Mouse (Mus musculus) stomach, postnatal 0 days (tissue): ENCODE data around the gene Casp6.

ENCODE experiments used
- CTCF ChIP-seq: IDR thresholded peaks from 2 replicates; pipeline ENCODE4 v1.5.1; 2016; ENCODE audit warnings: antibody characterized with exemption, low read depth, mild to moderate bottlenecking, moderate library complexity
- EP300 ChIP-seq: optimal IDR thresholded peaks from 2 replicates; pipeline ENCODE3; 2016; ENCODE audit warnings: antibody characterized with exemption

DNA sequence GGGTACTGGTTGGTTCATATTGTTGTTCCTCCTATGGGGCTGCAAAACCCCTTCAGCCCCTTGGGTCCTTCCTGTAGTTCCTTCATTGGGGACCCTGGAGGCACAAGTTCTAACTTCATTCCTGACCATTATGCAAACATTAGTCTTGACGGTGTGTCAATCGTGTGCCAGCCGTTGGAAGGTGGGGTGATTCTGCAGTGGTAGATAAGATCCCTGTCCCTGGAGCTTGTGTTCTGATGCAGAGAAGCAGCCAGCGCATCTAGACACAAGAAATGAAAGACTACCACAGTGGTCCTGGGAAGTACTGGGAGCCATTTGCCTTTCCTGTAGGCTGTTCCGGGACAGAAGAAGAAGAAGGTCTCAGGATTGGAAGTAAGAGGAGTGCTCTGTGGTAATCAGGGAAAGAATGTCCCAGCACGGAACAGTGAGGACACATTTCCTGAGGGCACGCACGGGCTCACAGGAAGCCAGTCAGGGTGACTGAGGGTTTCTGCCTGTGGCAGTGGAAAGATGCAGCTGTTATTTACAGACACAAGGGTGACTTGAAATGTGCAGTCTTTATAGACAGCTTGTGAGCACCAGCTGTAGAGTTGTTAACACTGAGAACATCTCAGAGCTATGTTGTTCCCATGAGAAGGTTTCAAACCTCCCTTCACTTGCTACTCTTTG lies 20.2 kb upstream of the Casp6 start:
- no peak for TF ChIP-seq CTCF
- TF ChIP-seq EP300: no peak
